Mouse (Mus musculus): ENCODE results near the gene Psmb11. TPM values are rescaled to one million over a fixed set of nuclear protein-coding genes. Genes with fewer than 3 reads are reported as not detected.

The Psmb11 gene
- polyA plus RNA-seq, 2 experiments, result 0.03 TPM; not detected in 1

DNA sequence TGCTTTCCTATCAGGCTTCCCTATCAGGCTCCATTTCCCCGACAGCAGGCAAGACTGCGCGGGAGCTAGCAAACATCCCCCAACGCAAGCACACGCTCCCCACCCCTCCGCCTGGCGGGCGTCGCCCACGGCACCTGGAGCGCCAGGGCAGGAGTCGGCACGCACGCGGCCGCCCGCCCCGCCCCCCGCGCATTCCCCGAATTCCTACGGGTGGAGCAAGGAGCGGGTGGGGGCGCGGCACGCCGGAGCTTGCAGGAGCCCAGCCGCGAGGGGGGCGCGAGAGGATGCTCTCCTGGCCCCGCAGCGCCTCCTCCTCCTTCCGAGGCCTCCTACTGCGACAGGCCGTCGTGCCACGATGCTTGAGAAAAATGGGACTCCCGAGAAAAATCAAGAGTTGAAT, 45.6 kb upstream of the Psmb11 start:
- Histone ChIP-seq H3K4me1 (replicated peaks; ENCODE audit: control insufficient read depth in 2 of 2, insufficient read depth in 2 of 2, low read length in 1 of 2) (peaks cover 4 to 25% of the 10 kb centered on the region in 2 experiments; a peak in 3 of 4 replicates), H3K4me3 (ENCODE audit: insufficient read depth in 1 of 2, low read depth in 2 of 2, low read length in 2 of 2) (peak overlapping the region; percentile 58 to 62), H3K9ac (replicated peaks) (no peak overlapping the region)

DNA sequence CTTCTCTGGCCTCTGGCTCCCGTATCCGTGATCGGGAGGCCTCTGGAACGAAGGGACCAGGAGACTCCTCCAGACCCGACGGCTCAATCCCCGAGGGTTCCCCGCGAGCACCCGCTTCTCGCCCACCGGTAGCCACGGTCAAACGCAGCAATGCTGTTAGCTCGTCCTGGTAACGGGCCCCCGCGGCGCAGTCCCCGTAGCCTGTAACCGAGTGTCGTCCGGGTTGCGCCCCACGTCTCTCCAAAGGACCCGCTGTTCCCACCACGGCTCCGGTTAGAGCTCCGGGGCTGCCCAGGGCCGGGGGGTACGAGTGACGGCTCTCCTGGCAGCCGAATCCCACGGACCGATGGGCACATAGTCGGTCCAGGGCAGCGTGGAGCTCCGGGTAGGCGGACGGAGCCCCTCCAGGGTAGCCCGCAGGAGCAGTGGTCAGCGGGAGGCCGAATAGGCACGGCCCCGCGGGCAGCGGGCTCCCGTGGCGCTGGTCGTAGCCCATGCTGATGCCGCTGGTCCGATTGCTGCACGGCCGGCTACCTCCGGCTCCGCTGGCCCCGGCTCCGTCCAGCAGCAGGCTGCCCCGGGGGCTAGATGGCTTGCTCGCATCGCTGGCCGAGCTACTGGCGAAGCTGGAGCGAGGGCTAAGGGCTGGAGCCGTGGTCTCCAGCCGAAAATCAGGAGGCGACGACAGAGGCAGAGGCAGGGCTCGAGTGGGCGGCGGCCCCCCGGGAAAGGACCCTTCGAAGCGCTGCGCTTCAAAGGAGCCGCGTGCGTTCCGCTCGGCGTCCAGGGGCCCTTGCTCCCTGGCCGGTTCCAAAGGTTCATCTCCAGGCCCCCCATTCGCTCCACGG, 44.8 kb upstream of the Psmb11 start:
- DNase-seq (ENCODE audit: low read depth in 3 of 3, low spot score in 3 of 3), result no peak
- peaks cover 51% of the 10 kb centered on the region for H3K27me3 ChIP-seq (ENCODE audit: control insufficient read depth, insufficient read depth, low read length)
- H3K4me1 ChIP-seq (replicated peaks; ENCODE audit: control insufficient read depth in 2 of 2, insufficient read depth in 2 of 2, low read length in 1 of 2), result peaks cover 4 to 25% of the 10 kb centered on the region in 2 experiments; a peak in 3 of 4 replicates

More for the DNA sequence above, 45.6 kb upstream of the Psmb11 start:
- WGBS (ENCODE audit: insufficient replicate concordance), result 2% methylated on average over 39 of the region's 39 CpGs
- Histone ChIP-seq H3K4me2 (ENCODE audit: low read depth) (peak overlapping the region; percentile 70), H3K9me3 (ENCODE audit: control insufficient read depth, low read length) (no peaks in the 10 kb centered on the region), H3K27me3 (ENCODE audit: control insufficient read depth, insufficient read depth, low read length) (peaks cover 51% of the 10 kb centered on the region), H3K27ac (no peak overlapping the region), H3K36me3 (replicated peaks; ENCODE audit: control insufficient read depth, insufficient read depth, low read depth) (no peaks in the 10 kb centered on the region)
- DNase-seq (ENCODE audit: low read depth in 3 of 3, low spot score in 3 of 3) (no peak), ATAC-seq (ENCODE audit: insufficient read depth) (0 out of 2 replicates have a peak, but pooled peaks have one; percentile 15)
- TF ChIP-seq EP300 (IDR thresholded peaks at IDR 0.05; ENCODE audit: low read depth), result no peak
- no peak for TF ChIP-seq CTCF (IDR thresholded peaks at IDR 0.05; ENCODE audit: low read depth)

GRCm38 (mm10) chr14:54577089-54577982, 43.9 kb upstream of the Psmb11 start, which contains the start of gene Ajuba:
TSS of gene Ajuba (minus strand) at chr14:54577558.
- H3K9ac ChIP-seq (replicated peaks), result no peak within 1 kb of the TSS; the same call in none of the 2 replicates
- peaks cover 4 to 30% of the 10 kb centered on the region in 2 experiments; a peak in 3 of 4 replicates for H3K4me1 ChIP-seq (replicated peaks; ENCODE audit: control insufficient read depth in 2 of 2, insufficient read depth in 2 of 2, low read length in 1 of 2)
- H3K36me3 ChIP-seq (replicated peaks; ENCODE audit: control insufficient read depth, insufficient read depth, low read depth), result no peaks in the 10 kb centered on the region
- no peaks in the 10 kb centered on the region for H3K9me3 ChIP-seq (ENCODE audit: control insufficient read depth, low read length)
- peaks cover 51% of the 10 kb centered on the region for H3K27me3 ChIP-seq (ENCODE audit: control insufficient read depth, insufficient read depth, low read length)
- H3K27ac ChIP-seq, result no peak within 1 kb of the TSS
- ATAC-seq (ENCODE audit: insufficient read depth), result peak; percentile 29; the same call in 1 of the 2 replicates
- peak within 1 kb of the TSS; percentile 70 for H3K4me2 ChIP-seq (ENCODE audit: low read depth)
- peak in 1 of 3 experiments; percentile 42 for DNase-seq (ENCODE audit: low read depth in 3 of 3, low spot score in 3 of 3)
- WGBS (ENCODE audit: insufficient replicate concordance), result under 1% methylated on average over 66 of the region's 66 CpGs
- TF ChIP-seq EP300 (IDR thresholded peaks at IDR 0.05; ENCODE audit: low read depth) (no peak), CTCF (IDR thresholded peaks at IDR 0.05; ENCODE audit: low read depth) (no peak)
- peak within 1 kb of the TSS; percentile 58 to 62 for H3K4me3 ChIP-seq (ENCODE audit: insufficient read depth in 1 of 2, low read depth in 2 of 2, low read length in 2 of 2)

More for the DNA sequence above, 44.8 kb upstream of the Psmb11 start:
- Histone ChIP-seq H3K36me3 (replicated peaks; ENCODE audit: control insufficient read depth, insufficient read depth, low read depth) (no peaks in the 10 kb centered on the region), H3K4me2 (ENCODE audit: low read depth) (peak overlapping the region; percentile 70), H3K27ac (no peak overlapping the region), H3K4me3 (ENCODE audit: insufficient read depth in 1 of 2, low read depth in 2 of 2, low read length in 2 of 2) (peak overlapping the region; percentile 58 to 62), H3K9ac (replicated peaks) (no peak overlapping the region; the same call in 1 of the 2 replicates), H3K9me3 (ENCODE audit: control insufficient read depth, low read length) (no peaks in the 10 kb centered on the region)
- 2% methylated on average over 84 of the region's 84 CpGs for WGBS (ENCODE audit: insufficient replicate concordance)
- ATAC-seq (ENCODE audit: insufficient read depth), result no peak
- TF ChIP-seq CTCF (IDR thresholded peaks at IDR 0.05; ENCODE audit: low read depth) (no peak), EP300 (IDR thresholded peaks at IDR 0.05; ENCODE audit: low read depth) (no peak)

GRCm38 (mm10) chr14:54578063-54578462, 43.2 kb upstream of the Psmb11 start:
- Histone ChIP-seq H3K27me3 (ENCODE audit: control insufficient read depth, insufficient read depth, low read length) (peaks cover 51% of the 10 kb centered on the region), H3K9ac (replicated peaks) (no peak overlapping the region), H3K4me3 (ENCODE audit: insufficient read depth in 1 of 2, low read depth in 2 of 2, low read length in 2 of 2) (peak overlapping the region; percentile 58 to 62), H3K4me2 (ENCODE audit: low read depth) (peak overlapping the region; percentile 70), H3K27ac (no peak overlapping the region), H3K4me1 (replicated peaks; ENCODE audit: control insufficient read depth in 2 of 2, insufficient read depth in 2 of 2, low read length in 1 of 2) (peaks cover 4 to 32% of the 10 kb centered on the region in 2 experiments; a peak in 3 of 4 replicates), H3K9me3 (ENCODE audit: control insufficient read depth, low read length) (no peaks in the 10 kb centered on the region), H3K36me3 (replicated peaks; ENCODE audit: control insufficient read depth, insufficient read depth, low read depth) (no peaks in the 10 kb centered on the region)
- ATAC-seq (ENCODE audit: insufficient read depth) (no peak), DNase-seq (ENCODE audit: low read depth in 3 of 3, low spot score in 3 of 3) (no peak)
- WGBS (ENCODE audit: insufficient replicate concordance), result under 1% methylated on average over 10 of the region's 10 CpGs
- TF ChIP-seq CTCF (IDR thresholded peaks at IDR 0.05; ENCODE audit: low read depth) (peak; percentile 62), EP300 (IDR thresholded peaks at IDR 0.05; ENCODE audit: low read depth) (no peak)

Data from liver, embryonic 14.5 days (tissue).